Mouse (Mus musculus): ENCODE data around the gene Nedd8. TPM values are rescaled to one million over a fixed set of nuclear protein-coding genes. Genes with fewer than 3 reads are reported as not detected.

Gene Nedd8
- polyA plus RNA-seq, 1 experiment from 2014 or later, result 573 TPM

DNA sequence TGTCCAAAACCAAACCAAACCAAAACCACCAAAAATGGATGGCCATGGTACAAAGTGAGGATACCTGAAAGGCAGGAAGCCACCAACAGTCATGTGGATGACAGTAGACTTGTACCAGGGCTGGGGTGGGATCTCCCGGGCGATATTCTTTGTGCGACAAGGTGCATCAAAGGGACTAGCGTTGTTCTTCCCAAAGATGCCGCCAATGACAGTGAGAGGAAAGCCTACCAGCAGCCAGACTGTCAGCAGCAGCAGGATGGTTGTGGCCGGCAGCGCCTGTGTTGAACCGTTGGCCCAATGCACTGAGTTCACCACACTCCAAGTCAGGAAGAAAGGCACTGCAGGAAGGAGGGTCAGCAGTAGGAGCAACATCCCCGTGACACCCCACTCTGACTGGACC lies 34.1 kb downstream of the Nedd8 start, which contains the start of gene Gm49378:
TSS of gene Gm49378 (minus strand) at position 101 of the 400 bp plus-strand sequence.
- Histone ChIP-seq H3K9me3 (ENCODE audit: control insufficient read depth, low read length) (no peaks in the 10 kb centered on the region), H3K27me3 (ENCODE audit: control insufficient read depth, insufficient read depth, low read length) (no peaks in the 10 kb centered on the region), H3K4me3 (ENCODE audit: low read depth, low read length) (no peak within 1 kb of the TSS), H3K27ac (ENCODE audit: low read depth, low read length) (no peak within 1 kb of the TSS), H3K9ac (ENCODE audit: low read length) (no peak within 1 kb of the TSS), H3K4me2 (ENCODE audit: low read depth) (no peak within 1 kb of the TSS), H3K4me1 (ENCODE audit: control insufficient read depth, insufficient read depth, low read length) (peaks cover 10% of the 10 kb centered on the region), H3K36me3 (ENCODE audit: control insufficient read depth, insufficient read depth, low read length) (peaks cover 10% of the 10 kb centered on the region)
- WGBS, result 95% methylated on average over 9 of the region's 9 CpGs
- no peak for ATAC-seq (ENCODE audit: insufficient read depth, low FRiP score, low TSS enrichment)
- no peak for DNase-seq (ENCODE audit: low spot score)

- Histone ChIP-seq H3K4me3 (ENCODE audit: low read depth, low read length) (peak within 1 kb of the TSS; percentile 63), H3K4me2 (ENCODE audit: low read depth) (peak within 1 kb of the TSS; percentile 65), H3K9me3 (ENCODE audit: control insufficient read depth, low read length) (no peaks in the 10 kb centered on the region), H3K27ac (ENCODE audit: low read depth, low read length) (no peak within 1 kb of the TSS), H3K36me3 (ENCODE audit: control insufficient read depth, insufficient read depth, low read length) (peaks cover 13% of the 10 kb centered on the region), H3K9ac (ENCODE audit: low read length) (peak within 1 kb of the TSS; percentile 65), H3K4me1 (ENCODE audit: control insufficient read depth, insufficient read depth, low read length) (peaks cover 4% of the 10 kb centered on the region), H3K27me3 (ENCODE audit: control insufficient read depth, insufficient read depth, low read length) (no peaks in the 10 kb centered on the region)
- WGBS, result 2% methylated on average over 26 of the region's 33 CpGs
- DNase-seq (ENCODE audit: low spot score) (peak; percentile 90), ATAC-seq (ENCODE audit: insufficient read depth, low FRiP score, low TSS enrichment) (peak; percentile 75; the same call in 1 of the 2 replicates)
These were observed 36.4 kb downstream of the Nedd8 start, which contains the start of gene Ipo4 for GRCm38 (mm10) chr14:55635523-55636007. Ipo4 (minus strand) TSS chr14:55635957.

- H3K4me1 ChIP-seq (ENCODE audit: control insufficient read depth, insufficient read depth, low read length), result peaks cover 4% of the 10 kb centered on the region
- peaks cover 17% of the 10 kb centered on the region for H3K36me3 ChIP-seq (ENCODE audit: control insufficient read depth, insufficient read depth, low read length)
- H3K27ac ChIP-seq (ENCODE audit: low read depth, low read length), result no peak overlapping the region
- H3K9ac ChIP-seq (ENCODE audit: low read length), result peak overlapping the region; percentile 65
- no peaks in the 10 kb centered on the region for H3K9me3 ChIP-seq (ENCODE audit: control insufficient read depth, low read length)
- peak overlapping the region; percentile 65 for H3K4me2 ChIP-seq (ENCODE audit: low read depth)
- WGBS, result 3% methylated on average over 23 of the region's 23 CpGs
- H3K27me3 ChIP-seq (ENCODE audit: control insufficient read depth, insufficient read depth, low read length), result no peaks in the 10 kb centered on the region
- DNase-seq (ENCODE audit: low spot score) (no peak), ATAC-seq (ENCODE audit: insufficient read depth, low FRiP score, low TSS enrichment) (peak; percentile 49)
- peak overlapping the region; percentile 63 for H3K4me3 ChIP-seq (ENCODE audit: low read depth, low read length)
These were observed 36.9 kb downstream of the Nedd8 start for GRCm38 (mm10) chr14:55634874-55635522.

GRCm38 (mm10) chr14:55629312-55629711 lies 42.6 kb downstream of the Nedd8 start:
- peaks cover 33% of the 10 kb centered on the region for H3K36me3 ChIP-seq (ENCODE audit: control insufficient read depth, insufficient read depth, low read length)
- ATAC-seq (ENCODE audit: insufficient read depth, low FRiP score, low TSS enrichment), result no peak
- H3K4me1 ChIP-seq (ENCODE audit: control insufficient read depth, insufficient read depth, low read length), result no peaks in the 10 kb centered on the region
- no peaks in the 10 kb centered on the region for H3K27me3 ChIP-seq (ENCODE audit: control insufficient read depth, insufficient read depth, low read length)
- H3K4me2 ChIP-seq (ENCODE audit: low read depth), result no peak overlapping the region
- no peak overlapping the region for H3K4me3 ChIP-seq (ENCODE audit: low read depth, low read length)
- WGBS, result 50% methylated on average over 5 of the region's 5 CpGs
- no peaks in the 10 kb centered on the region for H3K9me3 ChIP-seq (ENCODE audit: control insufficient read depth, low read length)
- no peak overlapping the region for H3K27ac ChIP-seq (ENCODE audit: low read depth, low read length)
- no peak overlapping the region for H3K9ac ChIP-seq (ENCODE audit: low read length)
- DNase-seq (ENCODE audit: low spot score), result no peak

- ATAC-seq (ENCODE audit: insufficient read depth, low FRiP score, low TSS enrichment), result no peak
- Histone ChIP-seq H3K4me1 (ENCODE audit: control insufficient read depth, insufficient read depth, low read length) (no peaks in the 10 kb centered on the region), H3K36me3 (ENCODE audit: control insufficient read depth, insufficient read depth, low read length) (peaks cover 29% of the 10 kb centered on the region), H3K27ac (ENCODE audit: low read depth, low read length) (no peak overlapping the region), H3K4me3 (ENCODE audit: low read depth, low read length) (no peak overlapping the region), H3K9me3 (ENCODE audit: control insufficient read depth, low read length) (no peaks in the 10 kb centered on the region), H3K4me2 (ENCODE audit: low read depth) (no peak overlapping the region), H3K9ac (ENCODE audit: low read length) (no peak overlapping the region), H3K27me3 (ENCODE audit: control insufficient read depth, insufficient read depth, low read length) (no peaks in the 10 kb centered on the region)
- no peak for DNase-seq (ENCODE audit: low spot score)
- WGBS, result 83% methylated on average over 27 of the region's 27 CpGs
These were observed 43.7 kb downstream of the Nedd8 start for GRCm38 (mm10) chr14:55628077-55628827.

- Histone ChIP-seq H3K4me3 (ENCODE audit: low read depth, low read length) (peak overlapping the region; percentile 27), H3K27me3 (ENCODE audit: control insufficient read depth, insufficient read depth, low read length) (no peaks in the 10 kb centered on the region), H3K4me2 (ENCODE audit: low read depth) (peak overlapping the region; percentile 37), H3K9ac (ENCODE audit: low read length) (peak overlapping the region; percentile 10; the same call in 1 of the 2 replicates), H3K36me3 (ENCODE audit: control insufficient read depth, insufficient read depth, low read length) (no peaks in the 10 kb centered on the region), H3K4me1 (ENCODE audit: control insufficient read depth, insufficient read depth, low read length) (no peaks in the 10 kb centered on the region; the same call in 1 of the 2 replicates), H3K27ac (ENCODE audit: low read depth, low read length) (0 out of 2 replicates have a peak overlapping the region, but pooled peaks have one; percentile 6), H3K9me3 (ENCODE audit: control insufficient read depth, low read length) (no peaks in the 10 kb centered on the region)
- WGBS, result 52% methylated on average over 22 of the region's 22 CpGs
- ATAC-seq (ENCODE audit: insufficient read depth, low FRiP score, low TSS enrichment), result no peak
- DNase-seq (ENCODE audit: low spot score), result no peak
These were observed 53.3 kb downstream of the Nedd8 start for GRCm38 (mm10) chr14:55618486-55619195.

- 0 out of 2 replicates have a peak within 1 kb of the TSS, but pooled peaks have one; percentile 6 for H3K27ac ChIP-seq (ENCODE audit: low read depth, low read length)
- H3K27me3 ChIP-seq (ENCODE audit: control insufficient read depth, insufficient read depth, low read length), result no peaks in the 10 kb centered on the region
- peak within 1 kb of the TSS; percentile 27 for H3K4me3 ChIP-seq (ENCODE audit: low read depth, low read length)
- H3K36me3 ChIP-seq (ENCODE audit: control insufficient read depth, insufficient read depth, low read length), result no peaks in the 10 kb centered on the region
- no peaks in the 10 kb centered on the region for H3K9me3 ChIP-seq (ENCODE audit: control insufficient read depth, low read length)
- 29% methylated on average over 21 of the region's 21 CpGs for WGBS
- H3K9ac ChIP-seq (ENCODE audit: low read length), result peak within 1 kb of the TSS; percentile 10; the same call in 1 of the 2 replicates
- peak within 1 kb of the TSS; percentile 37 for H3K4me2 ChIP-seq (ENCODE audit: low read depth)
- no peaks in the 10 kb centered on the region; the same call in 1 of the 2 replicates for H3K4me1 ChIP-seq (ENCODE audit: control insufficient read depth, insufficient read depth, low read length)
- ATAC-seq (ENCODE audit: insufficient read depth, low FRiP score, low TSS enrichment), result peak; percentile 81
- DNase-seq (ENCODE audit: low spot score), result peak; percentile 67
These were observed 54.1 kb downstream of the Nedd8 start, which contains the start of gene Rec8 for GRCm38 (mm10) chr14:55617822-55618221. Rec8 (plus strand) TSS chr14:55618037.

DNA sequence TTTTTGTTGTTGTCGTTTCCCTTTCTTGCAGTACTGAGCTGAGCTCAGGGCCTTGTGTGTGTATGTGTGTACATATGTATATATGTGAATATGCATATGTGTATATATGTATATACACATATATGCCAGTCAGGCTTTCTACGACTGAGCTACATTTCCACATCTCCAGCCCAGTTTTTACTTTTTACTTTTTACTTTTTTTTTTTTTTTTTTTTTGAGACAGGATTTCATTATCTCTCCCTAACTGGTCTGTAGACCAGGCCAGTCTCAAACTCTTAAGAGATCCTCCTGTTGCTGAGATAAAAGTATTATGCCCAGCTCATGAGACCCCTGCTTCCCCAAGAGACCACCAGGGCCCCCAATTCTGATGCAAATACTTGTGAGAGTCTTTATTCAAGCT lies 55.1 kb downstream of the Nedd8 start:
- no peaks in the 10 kb centered on the region for H3K9me3 ChIP-seq (ENCODE audit: control insufficient read depth, low read length)

More for the DNA sequence above, 55.1 kb downstream of the Nedd8 start:
- 93% methylated on average over 2 of the region's 2 CpGs for WGBS
- H3K9ac ChIP-seq (ENCODE audit: low read length), result no peak overlapping the region
- H3K4me2 ChIP-seq (ENCODE audit: low read depth), result no peak overlapping the region
- H3K27me3 ChIP-seq (ENCODE audit: control insufficient read depth, insufficient read depth, low read length), result no peaks in the 10 kb centered on the region
- no peak overlapping the region for H3K27ac ChIP-seq (ENCODE audit: low read depth, low read length)
- ATAC-seq (ENCODE audit: insufficient read depth, low FRiP score, low TSS enrichment) (no peak), DNase-seq (ENCODE audit: low spot score) (no peak)
- H3K36me3 ChIP-seq (ENCODE audit: control insufficient read depth, insufficient read depth, low read length), result no peaks in the 10 kb centered on the region
- no peak overlapping the region for H3K4me3 ChIP-seq (ENCODE audit: low read depth, low read length)
- no peaks in the 10 kb centered on the region; the same call in 1 of the 2 replicates for H3K4me1 ChIP-seq (ENCODE audit: control insufficient read depth, insufficient read depth, low read length)

Measured in neural tube, embryonic 11.5 days (tissue).